Mouse (Mus musculus): Measurements from ENCODE around the gene Retsat. TPM values are rescaled to one million over a fixed set of nuclear protein-coding genes. Genes with fewer than 3 reads are reported as not detected.

The Retsat gene
- total and polyA plus RNA-seq, 2 experiments from 2014 or later: 41.8 to 64.4 TPM

GRCm38 (mm10) chr6:72648002-72648595 is 49.8 kb downstream of the Retsat start:
- no peak for TF ChIP-seq EP300 (IDR thresholded peaks at IDR 0.05; ENCODE audit: low read depth)
- no peak overlapping the region for H3K4me3 ChIP-seq (ENCODE audit: low read depth, low read length)
- H3K9me3 ChIP-seq (replicated peaks; ENCODE audit: control insufficient read depth, low read length): no peaks in the 10 kb centered on the region
- ATAC-seq (ENCODE audit: insufficient read depth, low read depth) (no peak), DNase-seq (ENCODE audit: low spot score) (no peak)
- H3K36me3 ChIP-seq (replicated peaks; ENCODE audit: control insufficient read depth, insufficient read depth, low read length): no peaks in the 10 kb centered on the region
- H3K9ac ChIP-seq (replicated peaks; ENCODE audit: low read depth, low read length): no peak overlapping the region
- peak overlapping the region; percentile 14; the same call in 1 of the 2 replicates for H3K4me2 ChIP-seq (ENCODE audit: low read depth, low read length)
- H3K27me3 ChIP-seq (ENCODE audit: control insufficient read depth, insufficient read depth, low read length): no peaks in the 10 kb centered on the region
- H3K27ac ChIP-seq (ENCODE audit: low read depth): peak overlapping the region; percentile 53
- no peaks in the 10 kb centered on the region for H3K4me1 ChIP-seq (ENCODE audit: control insufficient read depth, insufficient read depth)
- 59% methylated on average over 12 of the region's 12 CpGs for WGBS

GRCm38 (mm10) chr6:72650338-72650851 is 52.1 kb downstream of the Retsat start:
- Histone ChIP-seq H3K27me3 (ENCODE audit: control insufficient read depth, insufficient read depth, low read length) (no peaks in the 10 kb centered on the region), H3K4me2 (ENCODE audit: low read depth, low read length) (no peak overlapping the region), H3K9ac (replicated peaks; ENCODE audit: low read depth, low read length) (no peak overlapping the region), H3K4me3 (ENCODE audit: low read depth, low read length) (no peak overlapping the region), H3K4me1 (ENCODE audit: control insufficient read depth, insufficient read depth) (peaks cover 13% of the 10 kb centered on the region), H3K27ac (ENCODE audit: low read depth) (no peak overlapping the region), H3K9me3 (replicated peaks; ENCODE audit: control insufficient read depth, low read length) (no peaks in the 10 kb centered on the region), H3K36me3 (replicated peaks; ENCODE audit: control insufficient read depth, insufficient read depth, low read length) (no peaks in the 10 kb centered on the region)
- no peak for ATAC-seq (ENCODE audit: insufficient read depth, low read depth)
- DNase-seq (ENCODE audit: low spot score): no peak
- TF ChIP-seq EP300 (IDR thresholded peaks at IDR 0.05; ENCODE audit: low read depth): no peak
- no peak for TF ChIP-seq CTCF (IDR thresholded peaks at IDR 0.05; ENCODE audit: low read depth)
- 75% methylated on average over 10 of the region's 10 CpGs for WGBS

- 40% methylated on average over 7 of the region's 7 CpGs for WGBS
- peak overlapping the region; percentile 9 for H3K27ac ChIP-seq (ENCODE audit: low read depth)
- peak; percentile 42; the same call in 1 of the 2 replicates for ATAC-seq (ENCODE audit: insufficient read depth, low read depth)
Observed at GRCm38 (mm10) chr6:72653419-72653818, 55.1 kb downstream of the Retsat start.

GRCm38 (mm10) chr6:72654355-72654754 is 56.1 kb downstream of the Retsat start:
- no peak overlapping the region for H3K4me3 ChIP-seq (ENCODE audit: low read depth, low read length)
- H3K27ac ChIP-seq (ENCODE audit: low read depth): peak overlapping the region; percentile 84
- ATAC-seq (ENCODE audit: insufficient read depth, low read depth): no peak
- TF ChIP-seq EP300 (IDR thresholded peaks at IDR 0.05; ENCODE audit: low read depth): no peak
- WGBS: 96% methylated on average over 6 of the region's 6 CpGs
- H3K27me3 ChIP-seq (ENCODE audit: control insufficient read depth, insufficient read depth, low read length): no peaks in the 10 kb centered on the region
- H3K4me1 ChIP-seq (ENCODE audit: control insufficient read depth, insufficient read depth): peaks cover 23% of the 10 kb centered on the region
- DNase-seq (ENCODE audit: low spot score): no peak
- no peaks in the 10 kb centered on the region for H3K9me3 ChIP-seq (replicated peaks; ENCODE audit: control insufficient read depth, low read length)
- H3K9ac ChIP-seq (replicated peaks; ENCODE audit: low read depth, low read length): no peak overlapping the region
- H3K4me2 ChIP-seq (ENCODE audit: low read depth, low read length): no peak overlapping the region
- H3K36me3 ChIP-seq (replicated peaks; ENCODE audit: control insufficient read depth, insufficient read depth, low read length): no peaks in the 10 kb centered on the region

More at GRCm38 (mm10) chr6:72653419-72653818, 55.1 kb downstream of the Retsat start:
- Histone ChIP-seq H3K4me2 (ENCODE audit: low read depth, low read length) (no peak overlapping the region), H3K36me3 (replicated peaks; ENCODE audit: control insufficient read depth, insufficient read depth, low read length) (no peaks in the 10 kb centered on the region), H3K27me3 (ENCODE audit: control insufficient read depth, insufficient read depth, low read length) (no peaks in the 10 kb centered on the region), H3K9me3 (replicated peaks; ENCODE audit: control insufficient read depth, low read length) (no peaks in the 10 kb centered on the region), H3K9ac (replicated peaks; ENCODE audit: low read depth, low read length) (no peak overlapping the region), H3K4me3 (ENCODE audit: low read depth, low read length) (no peak overlapping the region), H3K4me1 (ENCODE audit: control insufficient read depth, insufficient read depth) (peaks cover 21% of the 10 kb centered on the region)
- TF ChIP-seq CTCF (IDR thresholded peaks at IDR 0.05; ENCODE audit: low read depth): no peak
- TF ChIP-seq EP300 (IDR thresholded peaks at IDR 0.05; ENCODE audit: low read depth): no peak
- DNase-seq (ENCODE audit: low spot score): no peak

GRCm38 (mm10) chr6:72655309-72656052 is 57.2 kb downstream of the Retsat start:
- WGBS: 23% methylated on average over 20 of the region's 20 CpGs
- peak; percentile 68 for ATAC-seq (ENCODE audit: insufficient read depth, low read depth)

More at GRCm38 (mm10) chr6:72655309-72656052, 57.2 kb downstream of the Retsat start:
- peak overlapping the region; percentile 31 for H3K4me3 ChIP-seq (ENCODE audit: low read depth, low read length)
- TF ChIP-seq EP300 (IDR thresholded peaks at IDR 0.05; ENCODE audit: low read depth) (peak; percentile 40; the same call in 1 of the 2 replicates), CTCF (IDR thresholded peaks at IDR 0.05; ENCODE audit: low read depth) (no peak)
- H3K9me3 ChIP-seq (replicated peaks; ENCODE audit: control insufficient read depth, low read length): no peaks in the 10 kb centered on the region
- peaks cover 34% of the 10 kb centered on the region for H3K4me1 ChIP-seq (ENCODE audit: control insufficient read depth, insufficient read depth)
- peak; percentile 70 for DNase-seq (ENCODE audit: low spot score)
- no peaks in the 10 kb centered on the region for H3K27me3 ChIP-seq (ENCODE audit: control insufficient read depth, insufficient read depth, low read length)
- 0 out of 2 replicates have a peak overlapping the region, but pooled peaks have one; percentile 31 for H3K9ac ChIP-seq (replicated peaks; ENCODE audit: low read depth, low read length)
- H3K4me2 ChIP-seq (ENCODE audit: low read depth, low read length): peak overlapping the region; percentile 54
- H3K36me3 ChIP-seq (replicated peaks; ENCODE audit: control insufficient read depth, insufficient read depth, low read length): no peaks in the 10 kb centered on the region
- H3K27ac ChIP-seq (ENCODE audit: low read depth): peak overlapping the region; percentile 84
